Mouse (Mus musculus) heart, postnatal 0 days (tissue): Measurements from ENCODE around the gene Nudt6.

Experiments used
- CTCF ChIP-seq: IDR thresholded peaks from 2 replicates; pipeline ENCODE4 v1.5.1; 2016; ENCODE audit warnings: antibody characterized with exemption, control low read depth, low read depth
- EP300 ChIP-seq: IDR thresholded peaks from 2 replicates; pipeline ENCODE4 v1.6.1; 2016; ENCODE audit warnings: antibody characterized with exemption, low read depth

DNA sequence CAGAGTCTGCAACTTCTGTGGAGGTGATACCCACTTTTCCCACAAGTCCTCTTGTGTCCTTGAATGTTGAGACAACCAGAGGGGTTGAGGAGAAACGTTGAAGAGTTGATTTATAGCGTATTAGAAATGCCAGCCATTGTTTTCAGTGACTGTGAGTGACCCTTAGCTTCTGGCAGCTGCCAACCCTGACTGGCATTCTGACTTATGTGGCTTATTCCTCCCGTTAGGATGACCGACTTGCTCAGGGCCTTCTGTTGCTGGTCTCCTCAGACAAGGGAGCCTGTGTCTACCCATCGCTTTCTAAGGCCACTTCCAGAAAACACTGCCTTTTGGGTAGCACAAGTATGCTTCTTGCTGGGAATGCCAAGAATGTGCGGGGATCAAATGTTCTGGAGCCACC is 38.6 kb downstream of the Nudt6 start:
- no peak for TF ChIP-seq CTCF
- no peak for TF ChIP-seq EP300
